9 mouse cellular contexts compared by ENCODE assay signal in the genomic region with DNA sequence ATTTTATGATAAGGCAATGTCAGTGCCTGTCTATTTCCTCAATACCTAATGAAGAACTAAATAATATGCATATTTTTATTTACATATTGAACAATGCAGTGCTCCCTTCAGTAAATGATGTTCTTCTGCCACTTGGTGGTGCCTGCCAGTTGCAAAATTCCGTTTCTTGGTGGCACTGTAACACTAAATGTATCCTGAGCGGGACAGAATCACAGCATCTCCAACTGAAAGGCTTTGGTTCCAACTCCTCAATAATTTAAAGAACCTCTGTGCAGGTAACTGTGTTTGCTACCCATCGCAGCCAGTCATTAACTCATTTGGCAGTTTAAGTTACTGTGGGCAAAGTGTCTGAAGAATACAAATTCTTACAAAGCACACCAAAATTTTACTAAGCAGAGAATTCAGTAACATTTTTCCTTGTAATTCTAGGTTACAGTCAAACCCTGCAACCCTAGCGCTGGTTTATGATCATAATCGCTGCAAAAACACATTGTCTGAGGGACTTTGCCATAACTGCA. TPM values are rescaled to one million over a fixed set of nuclear protein-coding genes. Genes with fewer than 3 reads are reported as not detected.
DNase-seq lines count a peak whose midpoint lies in the region; ATAC-seq and TF ChIP-seq lines count a peak whose summit lies in the region.
"Had no signal": no experiment of that assay in that cellular context is flagged by ENCODE, and none has a peak within 500 bp of the region (broad histone marks: within the 10 kb centered on the region; RNA-seq: fewer than 3 reads in every experiment).

No protein-coding gene starts in this region.

- peak; percentile 83 for DNase-seq in brain, embryonic 14.5 days (ENCODE audit: low read depth)
- DNase-seq in cerebellum, postnatal 36 days: peak; percentile 53 to 61
- no peak for DNase-seq in ovary, postnatal 10 days (ENCODE audit: low spot score)
- DNase-seq in kidney, postnatal 10 days: no peak
- no peak for DNase-seq in kidney, postnatal 4 days
- no peak for DNase-seq in urinary bladder, adult 18-20 months (ENCODE audit: low spot score in 2 of 2)
- DNase-seq: liver, embryonic 13.5 days had no signal

- no peaks in the 10 kb centered on the region for H3K36me3 ChIP-seq in hindbrain, embryonic 15.5 days
- no peaks in the 10 kb centered on the region for H3K36me3 ChIP-seq in midbrain, embryonic 13.5 days
- H3K36me3 ChIP-seq: liver, embryonic 13.5 days had no signal

- no peaks in the 10 kb centered on the region for H3K9me3 ChIP-seq in hindbrain, embryonic 15.5 days
- H3K9me3 ChIP-seq in midbrain, embryonic 13.5 days: no peaks in the 10 kb centered on the region
- H3K9me3 ChIP-seq: liver, embryonic 13.5 days had no signal

- H3K9ac ChIP-seq in hindbrain, embryonic 15.5 days: peak overlapping the region; percentile 86
- H3K9ac ChIP-seq in midbrain, embryonic 13.5 days (replicated peaks): peak overlapping the region; percentile 81
- H3K9ac ChIP-seq: liver, embryonic 13.5 days had no signal

- 25% methylated on average over 5 of the region's 5 CpGs for WGBS in hindbrain, embryonic 15.5 days
- WGBS in midbrain, embryonic 13.5 days: 38% methylated on average over 5 of the region's 5 CpGs

- peak overlapping the region; percentile 82 for H3K4me2 ChIP-seq in hindbrain, embryonic 15.5 days
- peak overlapping the region; percentile 90 for H3K4me2 ChIP-seq in midbrain, embryonic 13.5 days (replicated peaks)
- H3K4me2 ChIP-seq: liver, embryonic 13.5 days had no signal

- TF ChIP-seq CTCF in brain, embryonic 14.5 days (IDR thresholded peaks at IDR 0.05; ENCODE audit: borderline replicate concordance, extremely low read depth, insufficient read depth, insufficient read length): peak; percentile 47; the same call in 1 of the 2 replicates

- no peak for ATAC-seq in hindbrain, embryonic 15.5 days (ENCODE audit: low FRiP score, low read depth)
- no peak for ATAC-seq in midbrain, embryonic 13.5 days

- no peak for TF ChIP-seq POLR2A in brain, embryonic 14.5 days (IDR thresholded peaks at IDR 0.05; ENCODE audit: borderline replicate concordance, extremely low read depth, insufficient read depth, insufficient read length, poor library complexity, severe bottlenecking)

- H3K4me3 ChIP-seq in hindbrain, embryonic 15.5 days: peak overlapping the region; percentile 76
- peak overlapping the region; percentile 80 for H3K4me3 ChIP-seq in midbrain, embryonic 13.5 days (replicated peaks)
- H3K4me3 ChIP-seq: liver, embryonic 13.5 days had no signal

- no peaks in the 10 kb centered on the region for H3K27me3 ChIP-seq in hindbrain, embryonic 15.5 days
- no peaks in the 10 kb centered on the region for H3K27me3 ChIP-seq in midbrain, embryonic 13.5 days

- H3K4me1 ChIP-seq in hindbrain, embryonic 15.5 days (replicated peaks): peaks cover 5% of the 10 kb centered on the region; the same call in 1 of the 2 replicates
- H3K4me1 ChIP-seq in midbrain, embryonic 13.5 days (replicated peaks): peaks cover 21% of the 10 kb centered on the region

- peak overlapping the region; percentile 93 for H3K27ac ChIP-seq in hindbrain, embryonic 15.5 days (replicated peaks)
- peak overlapping the region; percentile 94 for H3K27ac ChIP-seq in midbrain, embryonic 13.5 days
- H3K27ac ChIP-seq: liver, embryonic 13.5 days had no signal

RNA-seq across cellular contexts. Expression of a gene that starts 24.4 kb away (rescaled TPM):
- polyA plus RNA-seq in brain, embryonic 14.5 days (2012; rRNA removed): 28.5 and 35.3 TPM in 2 replicates
- polyA plus RNA-seq in hindbrain, embryonic 15.5 days (2015; fragmentation: Nextera tagmentation; extraction: Ambion mirVana): 66.4 and 77.8 TPM in 2 replicates
- 41.2 TPM in 2 replicates for polyA plus RNA-seq in midbrain, embryonic 13.5 days (2015; fragmentation: Nextera tagmentation; extraction: Ambion mirVana)

Comparison
In these comparisons a context has a peak if more than half of its experiments do, and no peak if none do; other contexts are left out.
1. DNase-seq: peak in brain, embryonic 14.5 days (single experiment) and cerebellum, postnatal 36 days (2 of 2); none in ovary, postnatal 10 days (single experiment), kidney, postnatal 10 days (single experiment), kidney, postnatal 4 days (0 of 2) and urinary bladder, adult 18-20 months (0 of 2).